Mouse (Mus musculus) right cerebral cortex, postnatal 4 days (tissue): ENCODE measurements at regions not wholly inside any gene's neighbourhood (a gene's known extent, or its start where the extent isn't known, plus 50 kb on each side); places are given as distances from the start of the nearest gene placed in this dataset.

Experiments used
- DNase-seq: peaks from one replicate; pipeline ENCODE4 v3.0.0-alpha.2; 2022

GRCm38 (mm10) chr8:118028061-118028850, 226.5 kb upstream of the Mphosph6 start:
- DNase-seq = no peak

GRCm38 (mm10) chr8:118023451-118023850, 221.7 kb upstream of the Mphosph6 start:
- DNase-seq = no peak

- DNase-seq = no peak
Measured at GRCm38 (mm10) chr8:118021978-118022377, 220.2 kb upstream of the Mphosph6 start.

- DNase-seq = no peak
Measured at GRCm38 (mm10) chr8:118017261-118017660, 215.5 kb upstream of the Mphosph6 start.

GRCm38 (mm10) chr8:118005186-118005585, 203.4 kb upstream of the Mphosph6 start:
- DNase-seq = no peak

GRCm38 (mm10) chr8:118004391-118004851, 202.7 kb upstream of the Mphosph6 start:
- no peak for DNase-seq

GRCm38 (mm10) chr8:118001138-118001537, 199.4 kb upstream of the Mphosph6 start:
- no peak for DNase-seq

- no peak for DNase-seq
Measured at GRCm38 (mm10) chr8:117991826-117992225, 190.1 kb upstream of the Mphosph6 start.

- no peak for DNase-seq
Measured at GRCm38 (mm10) chr8:117988781-117989180, 187.0 kb upstream of the Mphosph6 start.

GRCm38 (mm10) chr8:117968306-117968705, 166.6 kb upstream of the Mphosph6 start:
- DNase-seq = no peak

- no peak for DNase-seq
Measured at GRCm38 (mm10) chr8:117966556-117966955, 164.8 kb upstream of the Mphosph6 start.

- DNase-seq = no peak
Measured at GRCm38 (mm10) chr8:117963426-117963825, 161.7 kb upstream of the Mphosph6 start.

- no peak for DNase-seq
Measured at GRCm38 (mm10) chr8:117962666-117963065, 160.9 kb upstream of the Mphosph6 start.

GRCm38 (mm10) chr8:117959501-117959900, 157.8 kb upstream of the Mphosph6 start:
- DNase-seq = no peak

- DNase-seq = no peak
Measured at GRCm38 (mm10) chr8:117958914-117959313, 157.2 kb upstream of the Mphosph6 start.

- DNase-seq = no peak
Measured at GRCm38 (mm10) chr8:117951656-117952055, 149.9 kb upstream of the Mphosph6 start.

- DNase-seq = no peak
Measured at GRCm38 (mm10) chr8:117946540-117946939, 144.8 kb upstream of the Mphosph6 start.

- no peak for DNase-seq
Measured at GRCm38 (mm10) chr8:117934566-117935094, 132.9 kb upstream of the Mphosph6 start.

- no peak for DNase-seq
Measured at GRCm38 (mm10) chr8:117930687-117931086, 128.9 kb upstream of the Mphosph6 start.

- no peak for DNase-seq
Measured at GRCm38 (mm10) chr8:117929606-117930005, 127.9 kb upstream of the Mphosph6 start.

GRCm38 (mm10) chr8:117923296-117923695, 121.6 kb upstream of the Mphosph6 start:
- no peak for DNase-seq

GRCm38 (mm10) chr8:117903052-117903451, 101.3 kb upstream of the Mphosph6 start:
- no peak for DNase-seq

GRCm38 (mm10) chr8:117899892-117900291, 98.1 kb upstream of the Mphosph6 start:
- DNase-seq = no peak

GRCm38 (mm10) chr8:117898015-117898414, 96.3 kb upstream of the Mphosph6 start:
- peak; percentile 43 for DNase-seq

GRCm38 (mm10) chr8:117894861-117895260, 93.1 kb upstream of the Mphosph6 start:
- no peak for DNase-seq
